Mouse (Mus musculus) heart, adult 8-10 months (tissue): ENCODE measurements around the gene Zar1. TPM values are rescaled to one million over a fixed set of nuclear protein-coding genes. Genes with fewer than 3 reads are reported as not detected.

Experiments used
- total RNA-seq, 4 experiments: library from RNA; stranded (reverse); gene quantifications; 2 replicates each; pipeline ENCODE4 v1.2.4; 2022

The Zar1 gene
- total RNA-seq, 4 experiments from 2014 or later: not detected

Other genes with a start within 250 kb of the Zar1 start
- 100 to 1,000 TPM; 126 to 177 (median 144) TPM for gene Corin, start 76.8 kb downstream of the Zar1 start, total RNA-seq
- gene Nfxl1, start 21.6 kb downstream of the Zar1 start, total RNA-seq: 1 to 10 TPM; 3.2 to 6.6 (median 4.4) TPM
- not detected for gene Gm5868, start 6.3 kb upstream of the Zar1 start, total RNA-seq
- not detected for gene Cnga1, start 63.0 kb upstream of the Zar1 start, total RNA-seq
- not detected for gene Nipal1, start 66.5 kb upstream of the Zar1 start, total RNA-seq
- gene Txk, start 171.5 kb upstream of the Zar1 start, total RNA-seq: under 1 TPM in 2 of 4 experiments, not detected in 2; 0.06 to 0.08 TPM